Mouse (Mus musculus) left cerebral cortex, postnatal 10 days (tissue): ENCODE measurements around the gene Olfr1380. TPM values are rescaled to one million over a fixed set of nuclear protein-coding genes. Genes with fewer than 3 reads are reported as not detected.

Experiments
- total RNA-seq, 2 experiments: library from RNA; stranded (reverse); gene quantifications; 2 replicates each; pipeline ENCODE4 v1.2.3; 2021

The Olfr1380 gene
- total RNA-seq, 2 experiments from 2014 or later: not detected

Other genes with a start within 250 kb of the Olfr1380 start
- not detected for gene Olfr1391, start 234.1 kb upstream of the Olfr1380 start, total RNA-seq
- gene Olfr1390, start 221.7 kb upstream of the Olfr1380 start, total RNA-seq: not detected
- not detected for gene Olfr1389, start 133.8 kb upstream of the Olfr1380 start, total RNA-seq
- under 1 TPM; 0.30 to 0.54 TPM for gene Olfr1388, start 120.3 kb upstream of the Olfr1380 start, total RNA-seq
- gene Olfr1387, start 101.5 kb upstream of the Olfr1380 start, total RNA-seq: not detected
- gene Olfr1386, start 91.8 kb upstream of the Olfr1380 start, total RNA-seq: not detected
- gene Olfr1385, start 67.8 kb upstream of the Olfr1380 start, total RNA-seq: under 1 TPM in 1 of 2 experiments, not detected in 1; 0.11 TPM
- gene Olfr1384, start 50.2 kb upstream of the Olfr1380 start, total RNA-seq: not detected
- gene Olfr1383, start 37.2 kb upstream of the Olfr1380 start, total RNA-seq: under 1 TPM in 1 of 2 experiments, not detected in 1; 0.34 TPM
- gene Olfr1382, start 28.6 kb upstream of the Olfr1380 start, total RNA-seq: not detected
- gene Olfr1381, start 13.4 kb upstream of the Olfr1380 start, total RNA-seq: not detected
- 1 to 10 TPM; 3.4 to 3.8 TPM for gene Flt4, start 52.4 kb downstream of the Olfr1380 start, total RNA-seq
- not detected for gene Scgb3a1, start 106.7 kb downstream of the Olfr1380 start, total RNA-seq
- gene Cnot6, start 155.8 kb downstream of the Olfr1380 start, total RNA-seq: 10 to 100 TPM; 47.6 to 48.9 TPM
- gene Gfpt2, start 237.3 kb downstream of the Olfr1380 start, total RNA-seq: 1 to 10 TPM; 8.9 to 9.9 TPM